Mouse (Mus musculus) lung, adult 2 months (tissue): ENCODE measurements around the gene Gxylt2. TPM values are rescaled to one million over a fixed set of nuclear protein-coding genes. Genes with fewer than 3 reads are reported as not detected.
A peak's percentile ranks its signal among the peaks of the same experiment; 100 is the strongest.

Experiments used
- DNase-seq: peaks from one replicate; pipeline ENCODE4 v3.0.0; 2022
- H3K4me1 ChIP-seq: fragments of 200-500 bp; 2 replicates; pipeline ENCODE4 v1.6.1; 2011; ENCODE audit warnings: low read length; ENCODE audit not compliant: control insufficient read depth, insufficient read depth
- H3K4me3 ChIP-seq: fragments of 200-500 bp; replicated peaks from 2 replicates; pipeline ENCODE3; 2011; ENCODE audit warnings: low read depth, mild to moderate bottlenecking, control low read depth, low read length; ENCODE audit errors: extremely low read depth
- CTCF ChIP-seq: fragments of 200-500 bp; IDR thresholded peaks from 2 replicates; pipeline ENCODE4 v1.5.1; 2011; ENCODE audit warnings: mild to moderate bottlenecking, low read length, control low read depth; ENCODE audit not compliant: insufficient read depth
- POLR2A ChIP-seq: fragments of 200-500 bp; IDR thresholded peaks from 2 replicates; pipeline ENCODE4 v1.6.1; 2011; ENCODE audit warnings: low read depth, mild to moderate bottlenecking, control low read depth, low read length, borderline replicate concordance; ENCODE audit errors: extremely low read depth
- WGBS: fragments of 180-500 bp; shearing (Covaris S2); methylation state at CpG from one replicate; pipeline ENCODE4 v1.1.7; 2018; 5-methylcytosine and 5-hydroxymethylcytosine counted together
- polyA plus RNA-seq: library from polyadenylated mRNA; depleted of rRNA; stranded (reverse); fragments of >200 nt; gene quantifications from 2 replicates; pipeline ENCODE4 v1.2.3, GENCODE M21; 2012

Gxylt2 gene
- polyA plus RNA-seq, 1 experiment = 1.7 TPM

GRCm38 (mm10) chr6:100678636-100679035 lies 25.9 kb upstream of the Gxylt2 start:
- TF ChIP-seq POLR2A = no peak
- H3K4me1 ChIP-seq = no peaks in the 10 kb centered on the region
- no peak overlapping the region for H3K4me3 ChIP-seq
- DNase-seq = no peak
- WGBS = 93% methylated on average over 2 of the region's 2 CpGs

- Histone ChIP-seq H3K4me1 (no peaks in the 10 kb centered on the region), H3K4me3 (no peak overlapping the region)
- no peak for DNase-seq
- TF ChIP-seq CTCF (no peak), POLR2A (no peak)
- 84% methylated on average over 2 of the region's 2 CpGs for WGBS
Observed at GRCm38 (mm10) chr6:100686341-100686740, 18.2 kb upstream of the Gxylt2 start.

DNA sequence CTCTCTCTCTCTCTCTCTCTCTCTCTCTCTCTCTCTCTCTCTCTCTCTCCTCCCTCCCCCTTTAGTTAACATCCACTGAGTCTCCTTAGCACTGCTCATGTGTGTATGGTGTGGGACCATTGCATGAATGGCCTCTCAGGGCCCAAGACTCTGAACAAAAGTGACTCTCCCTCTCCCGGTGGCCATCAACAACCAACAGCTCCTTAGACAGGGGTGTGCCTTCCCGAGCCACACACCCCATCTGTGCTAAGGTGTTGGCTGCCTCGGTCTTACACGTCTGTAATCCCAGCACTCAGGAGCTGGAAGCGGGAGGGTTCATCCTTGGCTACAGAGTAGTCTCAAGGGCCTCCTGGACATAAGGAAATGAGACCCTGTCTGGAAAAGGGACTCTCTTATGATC lies 4.5 kb upstream of the Gxylt2 start:
- TF ChIP-seq CTCF = no peak
- no peak for TF ChIP-seq POLR2A
- H3K4me3 ChIP-seq = no peak overlapping the region
- H3K4me1 ChIP-seq = peaks cover 3% of the 10 kb centered on the region; the same call in 1 of the 2 replicates
- WGBS = 88% methylated on average over 5 of the region's 5 CpGs
- DNase-seq = no peak

GRCm38 (mm10) chr6:100700774-100701173 lies 3.8 kb upstream of the Gxylt2 start:
- 79% methylated on average over 5 of the region's 5 CpGs for WGBS
- peaks cover 3% of the 10 kb centered on the region; the same call in 1 of the 2 replicates for H3K4me1 ChIP-seq
- no peak for TF ChIP-seq CTCF
- TF ChIP-seq POLR2A = no peak

GRCm38 (mm10) chr6:100704197-100704573 lies 349 bp upstream of the Gxylt2 start:
- WGBS = 36% methylated on average over 8 of the region's 8 CpGs
- Histone ChIP-seq H3K4me1 (peaks cover 3% of the 10 kb centered on the region; the same call in 1 of the 2 replicates), H3K4me3 (no peak overlapping the region)
- TF ChIP-seq CTCF (no peak), POLR2A (no peak)
- no peak for DNase-seq

More at GRCm38 (mm10) chr6:100700774-100701173, 3.8 kb upstream of the Gxylt2 start:
- no peak overlapping the region for H3K4me3 ChIP-seq
- DNase-seq = no peak

- H3K4me1 ChIP-seq = peaks cover 3% of the 10 kb centered on the region; the same call in 1 of the 2 replicates
- no peak for DNase-seq
- H3K4me3 ChIP-seq = peak overlapping the region; percentile 26
- TF ChIP-seq CTCF (no peak), POLR2A (no peak)
- WGBS = 4% methylated on average over 15 of the region's 15 CpGs
Observed at GRCm38 (mm10) chr6:100705366-100705811, 855 bp downstream of the Gxylt2 start.

DNA sequence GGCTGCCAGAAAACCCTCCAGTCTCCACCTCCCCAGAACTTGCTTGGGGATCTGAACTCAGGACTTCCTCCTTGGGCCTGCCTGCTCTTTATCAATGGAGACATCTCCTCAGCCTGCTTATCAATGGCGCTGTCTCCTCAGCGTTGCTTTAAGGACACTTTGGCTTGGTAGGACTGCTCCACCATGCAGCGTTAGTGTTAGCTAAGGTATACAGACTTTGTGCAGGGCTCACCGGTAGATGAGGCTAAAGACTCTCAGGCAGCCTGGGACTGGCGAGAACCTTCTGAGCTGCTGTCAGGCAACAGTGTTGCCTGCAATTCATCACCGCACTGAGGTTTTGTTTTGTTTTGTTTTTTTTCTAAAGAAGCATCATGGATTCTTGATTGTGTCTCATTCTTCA lies 2.3 kb downstream of the Gxylt2 start:
- DNase-seq = no peak
- H3K4me1 ChIP-seq = peaks cover 3% of the 10 kb centered on the region; the same call in 1 of the 2 replicates
- WGBS = 63% methylated on average over 6 of the region's 6 CpGs
- TF ChIP-seq POLR2A (no peak), CTCF (no peak)
- no peak overlapping the region for H3K4me3 ChIP-seq

GRCm38 (mm10) chr6:100707557-100707956 lies 3.0 kb downstream of the Gxylt2 start:
- no peak for DNase-seq
- 56% methylated on average over 7 of the region's 7 CpGs for WGBS
- TF ChIP-seq POLR2A (no peak), CTCF (no peak)
- Histone ChIP-seq H3K4me3 (no peak overlapping the region), H3K4me1 (peaks cover 3% of the 10 kb centered on the region; the same call in 1 of the 2 replicates)

DNA sequence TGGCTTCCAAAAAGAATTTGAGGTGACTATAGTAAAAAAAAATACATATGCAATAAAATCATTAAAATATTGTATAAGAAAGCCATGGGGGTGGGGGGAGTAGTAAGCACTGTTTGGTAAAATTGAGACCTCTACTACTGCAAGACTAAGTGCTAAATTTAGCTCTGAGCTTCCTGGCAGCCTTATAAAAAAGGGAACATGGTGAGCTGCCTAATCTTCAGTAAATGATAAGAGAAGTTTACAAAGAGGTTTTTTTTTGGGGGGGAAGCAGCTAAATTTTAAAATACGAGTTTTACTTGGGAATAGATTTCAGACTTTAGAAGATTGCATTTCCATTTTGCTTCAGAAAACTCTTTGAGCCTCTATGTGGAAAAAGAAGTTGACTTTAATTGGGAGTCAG lies 3.7 kb downstream of the Gxylt2 start:
- WGBS = 67% methylated on average over 1 of the region's 1 CpGs
- no peak overlapping the region for H3K4me3 ChIP-seq
- TF ChIP-seq POLR2A (no peak), CTCF (no peak)
- DNase-seq = no peak
- H3K4me1 ChIP-seq = peaks cover 3% of the 10 kb centered on the region; the same call in 1 of the 2 replicates

DNA sequence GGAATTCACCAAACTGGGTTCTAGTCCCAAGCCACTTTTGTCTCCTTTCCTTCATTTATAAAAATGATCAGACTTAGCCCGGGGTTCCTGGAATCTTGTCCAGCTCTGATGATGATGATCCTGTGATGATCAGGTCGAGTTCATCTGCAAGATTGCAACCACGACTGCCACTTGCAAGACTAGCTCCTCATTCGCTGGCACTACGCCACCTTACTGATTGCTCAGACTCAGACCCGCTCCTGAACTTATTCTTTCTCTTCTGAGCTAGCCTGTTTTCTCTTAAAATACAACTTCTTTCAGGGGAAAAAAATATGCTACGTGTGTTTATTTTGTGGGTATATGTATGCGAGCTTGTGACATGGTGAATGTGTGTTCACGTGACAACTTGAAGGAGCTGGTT lies 4.5 kb downstream of the Gxylt2 start:
- TF ChIP-seq CTCF = no peak
- no peak for TF ChIP-seq POLR2A
- 55% methylated on average over 9 of the region's 9 CpGs for WGBS
- peaks cover 3% of the 10 kb centered on the region; the same call in 1 of the 2 replicates for H3K4me1 ChIP-seq
- DNase-seq = no peak
- H3K4me3 ChIP-seq = no peak overlapping the region
